Mouse (Mus musculus) E14TG2a.4 (cell line): Measurements from ENCODE around the gene Tbc1d20.

ENCODE experiments used
- CTCF ChIP-seq: conservative IDR thresholded peaks from 2 replicates; pipeline ENCODE4 v1.5.1; 2014; ENCODE audit warnings: low read length
- NANOG ChIP-seq: IDR thresholded peaks from 2 replicates; pipeline ENCODE4 v1.6.1; 2014; ENCODE audit warnings: borderline replicate concordance, low read length, mixed read lengths
- POU5F1 ChIP-seq: IDR thresholded peaks from 2 replicates; pipeline ENCODE4 v1.6.1; 2014; ENCODE audit warnings: low read length, borderline replicate concordance

DNA sequence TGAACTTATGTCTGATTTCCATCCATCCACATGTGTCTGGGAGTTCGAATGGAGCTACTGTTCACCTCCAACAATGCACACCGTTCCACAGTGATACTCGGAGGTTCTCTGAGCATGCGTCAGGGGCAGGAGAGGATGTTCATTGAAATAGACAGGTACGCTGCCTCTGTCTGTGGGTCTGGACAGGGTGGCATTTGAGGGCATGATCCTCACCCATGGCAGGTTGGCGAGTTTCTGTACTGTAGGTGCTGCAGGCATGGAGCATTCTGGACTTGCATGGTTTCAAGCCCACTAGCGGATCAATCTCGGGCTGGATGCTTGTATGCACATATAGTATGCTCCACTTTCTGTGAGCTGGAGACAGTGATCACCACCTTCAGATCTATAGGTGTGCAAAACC, 67.6 kb downstream of the Tbc1d20 start:
- TF ChIP-seq CTCF (no peak), NANOG (no peak), POU5F1 (no peak)
